Mouse (Mus musculus): ENCODE measurements around the gene Fhod1.

GRCm38 (mm10) chr8:105326968-105327367 is 20.8 kb downstream of the Fhod1 start:
- TF ChIP-seq POLR2A (IDR thresholded peaks at IDR 0.05; ENCODE audit: borderline replicate concordance, extremely low read depth, low read depth, low read length) = no peak
- TF ChIP-seq CTCF (IDR thresholded peaks at IDR 0.05; ENCODE audit: insufficient read depth, low read length) = no peak

All from lung, adult 2 months (tissue).